Mouse (Mus musculus) midbrain, embryonic 14.5 days (tissue): ENCODE measurements at regions not wholly inside any gene's neighbourhood (a gene's known extent, or its start where the extent isn't known, plus 50 kb on each side); places are given as distances from the start of the nearest gene placed in this dataset.

ENCODE experiments used
- ATAC-seq: fragments of 200-750 bp; cut with Nextera tagmentation; 2 replicates; pipeline ENCODE4 v1.8.0; 2017; ENCODE audit warnings: moderate number of reproducible peaks, moderate library complexity; ENCODE audit not compliant: low FRiP score, low TSS enrichment
- DNase-seq: peaks from one replicate; pipeline ENCODE4 v3.0.0-alpha.2; 2015
- H3K27ac ChIP-seq: fragments of 300-500 bp; sonication (generic); replicated peaks from 2 replicates; pipeline ENCODE4 v1.5.1; 2014; ENCODE audit warnings: mild to moderate bottlenecking, low read depth, low read length, moderate library complexity
- H3K27me3 ChIP-seq: fragments of 300-500 bp; sonication (generic); 2 replicates; pipeline ENCODE4 v1.6.1; 2014; ENCODE audit warnings: low read length, control low read depth, mixed read lengths; ENCODE audit not compliant: control insufficient read depth, insufficient read depth
- H3K36me3 ChIP-seq: fragments of 300-500 bp; sonication (generic); 2 replicates; pipeline ENCODE4 v1.6.1; 2014; ENCODE audit warnings: low read length, control low read depth; ENCODE audit not compliant: control insufficient read depth, insufficient read depth
- H3K4me1 ChIP-seq: fragments of 300-500 bp; sonication (generic); 2 replicates; pipeline ENCODE4 v1.6.1; 2014; ENCODE audit warnings: mild to moderate bottlenecking, antibody characterized with exemption, low read length, control low read depth; ENCODE audit not compliant: control insufficient read depth, insufficient read depth
- H3K4me2 ChIP-seq: fragments of 300-500 bp; sonication (generic); 2 replicates; pipeline ENCODE4 v1.6.1; 2014; ENCODE audit warnings: mild to moderate bottlenecking, low read length, moderate library complexity
- H3K4me3 ChIP-seq: fragments of 300-500 bp; sonication (generic); replicated peaks from 2 replicates; pipeline ENCODE4 v1.5.1; 2014; ENCODE audit warnings: low read depth, low read length
- H3K9ac ChIP-seq: fragments of 300-500 bp; sonication (generic); replicated peaks from 2 replicates; pipeline ENCODE4 v1.6.1; 2014; ENCODE audit warnings: mild to moderate bottlenecking, low read length, moderate library complexity
- H3K9me3 ChIP-seq: fragments of 300-500 bp; sonication (generic); 2 replicates; pipeline ENCODE4 v1.6.1; 2016; ENCODE audit warnings: low read length, control low read depth, mixed read lengths; ENCODE audit not compliant: control insufficient read depth
- WGBS: fragments of 180-500 bp; shearing (Covaris S2); extraction: QIAGEN DNeasy Blood & Tissue Kit; methylation state at CpG from one replicate; pipeline ENCODE4 v1.1.7; 2014; 5-methylcytosine and 5-hydroxymethylcytosine counted together

DNA sequence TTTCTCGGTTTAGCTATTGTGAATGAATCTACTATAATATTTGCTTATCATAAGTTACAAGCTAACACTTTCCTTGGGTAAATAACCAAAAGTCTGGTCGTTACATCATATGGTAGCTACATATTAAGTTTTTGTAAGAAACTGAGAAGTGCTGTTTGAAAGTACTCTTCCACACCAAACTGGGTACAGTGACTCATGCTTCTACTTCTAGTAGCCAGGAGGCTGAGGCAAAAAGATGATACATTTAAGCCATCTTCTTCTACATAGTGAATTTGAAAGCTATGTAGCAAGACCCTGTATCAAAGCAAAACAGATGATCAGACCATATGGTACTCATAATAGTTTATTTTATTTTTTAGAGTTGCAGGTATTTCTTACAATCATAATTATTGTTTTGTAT is 335.8 kb upstream of the Frg1 start:
- Histone ChIP-seq H3K4me3 (no peak overlapping the region), H3K4me2 (no peak overlapping the region), H3K36me3 (no peaks in the 10 kb centered on the region), H3K27ac (no peak overlapping the region), H3K9ac (no peak overlapping the region), H3K4me1 (no peaks in the 10 kb centered on the region), H3K9me3 (no peaks in the 10 kb centered on the region), H3K27me3 (no peaks in the 10 kb centered on the region)
- ATAC-seq (no peak), DNase-seq (no peak)
- WGBS = 87% methylated on average over 2 of the region's 2 CpGs

- no peak for ATAC-seq
- H3K9me3 ChIP-seq = no peaks in the 10 kb centered on the region
- H3K4me3 ChIP-seq = no peak overlapping the region
- no peaks in the 10 kb centered on the region for H3K4me1 ChIP-seq
- no peak overlapping the region for H3K27ac ChIP-seq
- H3K27me3 ChIP-seq = no peaks in the 10 kb centered on the region
- H3K4me2 ChIP-seq = no peak overlapping the region
- no peak overlapping the region for H3K9ac ChIP-seq
- H3K36me3 ChIP-seq = no peaks in the 10 kb centered on the region
- 94% methylated on average over 6 of the region's 6 CpGs for WGBS
- DNase-seq = no peak
These were observed 330.1 kb upstream of the Frg1 start for GRCm38 (mm10) chr8:41747024-41747423.

- H3K27ac ChIP-seq = no peak overlapping the region
- no peak; the same call in 1 of the 2 replicates for ATAC-seq
- H3K9ac ChIP-seq = no peak overlapping the region
These were observed 326.2 kb upstream of the Frg1 start for GRCm38 (mm10) chr8:41742796-41743670.

DNA sequence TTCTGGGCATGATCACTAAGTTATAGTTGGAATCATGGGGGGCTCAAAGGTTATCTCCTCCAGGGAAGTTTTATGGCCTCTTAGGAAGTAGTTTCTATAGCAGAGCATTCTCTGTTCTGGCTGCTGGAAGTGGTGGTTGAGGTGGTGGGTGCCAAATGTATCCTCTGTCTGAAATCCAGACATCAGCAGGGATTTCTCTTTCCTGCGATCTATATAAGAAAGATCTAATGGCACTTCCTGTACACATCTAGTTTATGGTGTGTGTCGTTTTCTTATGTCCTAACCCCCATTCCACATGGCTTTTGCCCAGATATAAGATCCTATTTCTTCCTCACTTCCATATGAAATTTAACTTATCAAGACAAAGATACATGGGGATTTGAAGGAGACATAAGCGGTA is 300.1 kb upstream of the Frg1 start:
- DNase-seq (no peak), ATAC-seq (no peak)
- WGBS = 94% methylated on average over 3 of the region's 3 CpGs
- Histone ChIP-seq H3K27ac (no peak overlapping the region), H3K27me3 (no peaks in the 10 kb centered on the region), H3K36me3 (no peaks in the 10 kb centered on the region), H3K9ac (no peak overlapping the region), H3K4me2 (no peak overlapping the region), H3K4me1 (no peaks in the 10 kb centered on the region), H3K9me3 (no peaks in the 10 kb centered on the region), H3K4me3 (no peak overlapping the region)

More at GRCm38 (mm10) chr8:41742796-41743670, 326.2 kb upstream of the Frg1 start:
- no peaks in the 10 kb centered on the region for H3K9me3 ChIP-seq
- DNase-seq = peak; percentile 55
- 28% methylated on average over 11 of the region's 11 CpGs for WGBS
- H3K4me1 ChIP-seq = no peaks in the 10 kb centered on the region
- H3K27me3 ChIP-seq = no peaks in the 10 kb centered on the region
- H3K36me3 ChIP-seq = no peaks in the 10 kb centered on the region
- H3K4me3 ChIP-seq = no peak overlapping the region
- peak overlapping the region; percentile 31 for H3K4me2 ChIP-seq

DNA sequence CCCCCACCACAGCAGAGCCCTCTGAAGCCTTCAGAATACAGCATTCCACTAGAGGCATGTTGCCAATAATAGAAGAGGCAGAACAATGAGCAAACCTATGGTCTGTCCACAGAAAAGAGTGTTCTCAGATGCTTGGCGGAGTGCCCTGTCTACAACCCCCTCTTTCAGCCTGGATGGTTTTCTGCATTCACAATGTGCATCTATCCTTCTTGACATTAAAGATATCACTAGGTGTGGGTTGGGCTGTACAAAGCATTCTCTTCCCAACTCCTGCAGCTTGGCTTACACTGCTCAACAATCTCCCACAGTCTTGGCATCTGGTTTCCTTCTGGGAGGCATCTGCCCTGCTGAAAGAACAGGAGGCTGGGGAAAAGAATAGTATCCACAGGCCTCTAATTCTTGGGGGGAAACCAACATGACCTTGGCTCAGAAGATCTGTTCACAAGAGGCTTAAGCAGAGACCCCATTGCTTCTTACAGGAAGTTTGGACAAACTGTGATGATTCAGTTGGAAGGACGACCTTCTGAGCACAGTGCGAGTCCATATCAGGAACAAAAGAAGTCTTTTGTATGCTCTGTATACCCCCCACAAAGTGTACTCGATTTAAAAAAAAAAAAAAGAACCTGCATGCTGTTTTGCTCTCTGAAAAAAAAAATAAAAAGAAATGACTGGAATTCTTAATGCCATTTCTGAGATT is 296.9 kb upstream of the Frg1 start:
- Histone ChIP-seq H3K27me3 (no peaks in the 10 kb centered on the region), H3K9me3 (no peaks in the 10 kb centered on the region), H3K4me3 (no peak overlapping the region), H3K4me2 (no peak overlapping the region), H3K27ac (no peak overlapping the region), H3K9ac (no peak overlapping the region), H3K36me3 (no peaks in the 10 kb centered on the region), H3K4me1 (no peaks in the 10 kb centered on the region)
- WGBS = 35% methylated on average over 4 of the region's 4 CpGs
- ATAC-seq (peak; percentile 68), DNase-seq (peak; percentile 57)

DNA sequence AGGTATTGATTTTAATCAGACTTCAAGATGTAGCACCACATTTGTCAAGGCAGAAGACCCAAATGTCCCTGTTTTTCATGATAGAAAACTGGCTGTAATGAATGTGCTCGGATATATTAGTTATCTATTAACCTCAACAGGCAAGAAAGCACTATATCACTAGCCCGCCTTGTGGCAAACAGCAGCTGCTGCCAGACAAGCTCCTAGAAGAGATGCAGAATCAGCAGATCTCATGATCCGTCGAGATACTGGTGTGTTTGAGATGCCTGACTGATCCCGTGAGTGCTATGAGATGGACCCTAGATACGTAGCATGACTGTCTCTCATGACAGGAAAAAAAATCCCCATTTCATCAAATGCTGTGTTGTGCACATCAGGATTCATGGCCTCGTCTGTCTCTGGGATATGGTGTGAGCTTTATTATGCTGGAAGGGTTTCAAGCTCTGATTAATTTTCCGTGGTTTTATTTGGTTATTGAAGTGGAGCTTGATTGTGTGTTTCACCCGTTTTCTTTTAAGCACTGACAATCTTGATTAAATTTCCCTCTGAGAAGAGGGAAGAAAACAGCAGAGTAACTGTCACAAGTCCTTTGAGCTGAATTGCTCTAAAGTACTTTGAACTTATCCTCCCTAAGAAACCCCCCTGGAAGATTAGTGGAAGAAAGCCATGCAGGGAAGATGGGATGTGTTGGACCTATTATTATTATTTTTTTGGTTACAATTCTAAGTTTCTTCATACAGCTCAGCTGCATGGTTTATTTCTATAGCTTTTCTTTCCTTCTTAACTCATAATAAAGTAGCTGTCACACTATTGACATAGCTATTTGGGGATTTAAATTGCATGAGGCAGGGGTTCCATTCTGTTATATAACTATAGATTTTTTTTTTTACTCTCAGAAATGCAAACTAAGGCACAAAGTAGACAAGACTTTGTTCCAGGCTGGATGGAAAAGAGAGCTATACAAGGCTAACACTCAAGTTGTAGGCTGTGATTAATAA is 287.4 kb upstream of the Frg1 start:
- Histone ChIP-seq H3K4me2 (0 out of 2 replicates have a peak overlapping the region, but pooled peaks have one; percentile 6), H3K4me1 (0 out of 2 replicates have a peak, but pooled peaks cover 10% of the 10 kb centered on the region), H3K9me3 (no peaks in the 10 kb centered on the region), H3K4me3 (no peak overlapping the region), H3K27me3 (no peaks in the 10 kb centered on the region), H3K27ac (no peak overlapping the region), H3K36me3 (no peaks in the 10 kb centered on the region), H3K9ac (no peak overlapping the region; the same call in 1 of the 2 replicates)
- 19% methylated on average over 9 of the region's 9 CpGs for WGBS
- peak; percentile 28; the same call in 1 of the 2 replicates for ATAC-seq
- peak; percentile 42 for DNase-seq
